Mouse (Mus musculus) G1E (cell line): ENCODE results near the gene Creb5.

Experiments used
- CTCF ChIP-seq: IDR thresholded peaks from 2 replicates; pipeline ENCODE4 v1.5.1; 2012; ENCODE audit warnings: low read depth, low read length, inconsistent platforms, mixed read lengths
- TAL1 ChIP-seq: conservative IDR thresholded peaks from 2 replicates; pipeline ENCODE4 v1.6.1; 2012; ENCODE audit warnings: low read depth, low read length, inconsistent platforms, mixed read lengths

GRCm38 (mm10) chr6:53271636-53272035 is 15.4 kb upstream of the Creb5 start:
- TF ChIP-seq CTCF (no peak), TAL1 (no peak)
